Mouse (Mus musculus): ENCODE data around the gene Slc25a19. TPM values are rescaled to one million over a fixed set of nuclear protein-coding genes. Genes with fewer than 3 reads are reported as not detected.
"Not testable (repeated sequence)": the region's sequence is repeated elsewhere in the genome, so short reads cannot be mapped to it uniquely, and the experiment has no call there.

The Slc25a19 gene
- polyA plus RNA-seq, 1 experiment from 2014 or later: 22.7 TPM

GRCm38 (mm10) chr11:115660376-115660775 is 32.3 kb upstream of the Slc25a19 start:
- no peak for ATAC-seq (ENCODE audit: insufficient read depth, low FRiP score)
- Histone ChIP-seq H3K27me3 (ENCODE audit: control insufficient read depth, insufficient read depth, low read length) (no peaks in the 10 kb centered on the region), H3K4me2 (ENCODE audit: low read depth, low read length) (no peak overlapping the region), H3K4me3 (replicated peaks; ENCODE audit: low read length) (no peak overlapping the region), H3K27ac (ENCODE audit: low read length) (no peak overlapping the region), H3K4me1 (ENCODE audit: control insufficient read depth, insufficient read depth, low read length) (no peaks in the 10 kb centered on the region), H3K9ac (ENCODE audit: low read length) (no peak overlapping the region), H3K36me3 (ENCODE audit: control insufficient read depth, insufficient read depth, low read length) (no peaks in the 10 kb centered on the region), H3K9me3 (replicated peaks; ENCODE audit: control insufficient read depth, low read length) (no peaks in the 10 kb centered on the region)
- WGBS: 94% methylated on average over 4 of the region's 4 CpGs

- Histone ChIP-seq H3K9ac (ENCODE audit: low read length) (no peak overlapping the region), H3K4me1 (ENCODE audit: control insufficient read depth, insufficient read depth, low read length) (no peaks in the 10 kb centered on the region), H3K36me3 (ENCODE audit: control insufficient read depth, insufficient read depth, low read length) (no peaks in the 10 kb centered on the region), H3K27ac (ENCODE audit: low read length) (no peak overlapping the region), H3K4me3 (replicated peaks; ENCODE audit: low read length) (no peak overlapping the region), H3K27me3 (ENCODE audit: control insufficient read depth, insufficient read depth, low read length) (no peaks in the 10 kb centered on the region), H3K9me3 (replicated peaks; ENCODE audit: control insufficient read depth, low read length) (no peaks in the 10 kb centered on the region), H3K4me2 (ENCODE audit: low read depth, low read length) (no peak overlapping the region)
- WGBS: 79% methylated on average over 6 of the region's 6 CpGs
- no peak for ATAC-seq (ENCODE audit: insufficient read depth, low FRiP score)
Measured at GRCm38 (mm10) chr11:115658521-115658920, 30.4 kb upstream of the Slc25a19 start.

- no peak overlapping the region for H3K4me2 ChIP-seq (ENCODE audit: low read depth, low read length)
- no peaks in the 10 kb centered on the region for H3K9me3 ChIP-seq (replicated peaks; ENCODE audit: control insufficient read depth, low read length)
- H3K27me3 ChIP-seq (ENCODE audit: control insufficient read depth, insufficient read depth, low read length): no peaks in the 10 kb centered on the region
- no peaks in the 10 kb centered on the region for H3K36me3 ChIP-seq (ENCODE audit: control insufficient read depth, insufficient read depth, low read length)
- no peak for ATAC-seq (ENCODE audit: insufficient read depth, low FRiP score)
- 66% methylated on average over 2 of the region's 2 CpGs for WGBS
- no peak overlapping the region for H3K27ac ChIP-seq (ENCODE audit: low read length)
- no peak overlapping the region for H3K4me3 ChIP-seq (replicated peaks; ENCODE audit: low read length)
- H3K9ac ChIP-seq (ENCODE audit: low read length): no peak overlapping the region
- no peaks in the 10 kb centered on the region for H3K4me1 ChIP-seq (ENCODE audit: control insufficient read depth, insufficient read depth, low read length)
Measured at GRCm38 (mm10) chr11:115654128-115654527, 26.0 kb upstream of the Slc25a19 start.

GRCm38 (mm10) chr11:115653194-115653593 is 25.1 kb upstream of the Slc25a19 start:
- Histone ChIP-seq H3K9me3 (replicated peaks; ENCODE audit: control insufficient read depth, low read length) (no peaks in the 10 kb centered on the region), H3K4me1 (ENCODE audit: control insufficient read depth, insufficient read depth, low read length) (no peaks in the 10 kb centered on the region), H3K27me3 (ENCODE audit: control insufficient read depth, insufficient read depth, low read length) (no peaks in the 10 kb centered on the region), H3K36me3 (ENCODE audit: control insufficient read depth, insufficient read depth, low read length) (no peaks in the 10 kb centered on the region), H3K27ac (ENCODE audit: low read length) (no peak overlapping the region), H3K9ac (ENCODE audit: low read length) (no peak overlapping the region), H3K4me3 (replicated peaks; ENCODE audit: low read length) (no peak overlapping the region), H3K4me2 (ENCODE audit: low read depth, low read length) (no peak overlapping the region)
- WGBS: 82% methylated on average over 3 of the region's 3 CpGs
- no peak for ATAC-seq (ENCODE audit: insufficient read depth, low FRiP score)

- ATAC-seq (ENCODE audit: insufficient read depth, low FRiP score): no peak
- no peaks in the 10 kb centered on the region for H3K9me3 ChIP-seq (replicated peaks; ENCODE audit: control insufficient read depth, low read length)
Measured at GRCm38 (mm10) chr11:115651680-115652079, 23.6 kb upstream of the Slc25a19 start.

GRCm38 (mm10) chr11:115649706-115650105 is 21.6 kb upstream of the Slc25a19 start:
- WGBS: 69% methylated on average over 10 of the region's 10 CpGs
- Histone ChIP-seq H3K36me3 (ENCODE audit: control insufficient read depth, insufficient read depth, low read length) (no peaks in the 10 kb centered on the region), H3K4me2 (ENCODE audit: low read depth, low read length) (no peak overlapping the region), H3K27me3 (ENCODE audit: control insufficient read depth, insufficient read depth, low read length) (no peaks in the 10 kb centered on the region), H3K9ac (ENCODE audit: low read length) (no peak overlapping the region), H3K27ac (ENCODE audit: low read length) (no peak overlapping the region), H3K4me3 (replicated peaks; ENCODE audit: low read length) (no peak overlapping the region), H3K9me3 (replicated peaks; ENCODE audit: control insufficient read depth, low read length) (no peaks in the 10 kb centered on the region), H3K4me1 (ENCODE audit: control insufficient read depth, insufficient read depth, low read length) (no peaks in the 10 kb centered on the region)
- no peak for ATAC-seq (ENCODE audit: insufficient read depth, low FRiP score)

More at GRCm38 (mm10) chr11:115651680-115652079, 23.6 kb upstream of the Slc25a19 start:
- Histone ChIP-seq H3K36me3 (ENCODE audit: control insufficient read depth, insufficient read depth, low read length) (no peaks in the 10 kb centered on the region), H3K27me3 (ENCODE audit: control insufficient read depth, insufficient read depth, low read length) (no peaks in the 10 kb centered on the region), H3K9ac (ENCODE audit: low read length) (no peak overlapping the region), H3K4me2 (ENCODE audit: low read depth, low read length) (no peak overlapping the region), H3K27ac (ENCODE audit: low read length) (no peak overlapping the region), H3K4me1 (ENCODE audit: control insufficient read depth, insufficient read depth, low read length) (no peaks in the 10 kb centered on the region), H3K4me3 (replicated peaks; ENCODE audit: low read length) (no peak overlapping the region)
- 85% methylated on average over 3 of the region's 3 CpGs for WGBS

- no peak for ATAC-seq (ENCODE audit: insufficient read depth, low FRiP score)
- Histone ChIP-seq H3K9me3 (replicated peaks; ENCODE audit: control insufficient read depth, low read length) (no peaks in the 10 kb centered on the region), H3K36me3 (ENCODE audit: control insufficient read depth, insufficient read depth, low read length) (no peaks in the 10 kb centered on the region), H3K9ac (ENCODE audit: low read length) (no peak overlapping the region), H3K27me3 (ENCODE audit: control insufficient read depth, insufficient read depth, low read length) (no peaks in the 10 kb centered on the region), H3K27ac (ENCODE audit: low read length) (no peak overlapping the region), H3K4me1 (ENCODE audit: control insufficient read depth, insufficient read depth, low read length) (no peaks in the 10 kb centered on the region), H3K4me2 (ENCODE audit: low read depth, low read length) (no peak overlapping the region), H3K4me3 (replicated peaks; ENCODE audit: low read length) (no peak overlapping the region)
- 51% methylated on average over 6 of the region's 6 CpGs for WGBS
Measured at GRCm38 (mm10) chr11:115647459-115647858, 19.4 kb upstream of the Slc25a19 start.

- ATAC-seq (ENCODE audit: insufficient read depth, low FRiP score): no peak
- Histone ChIP-seq H3K4me3 (replicated peaks; ENCODE audit: low read length) (no peak overlapping the region), H3K9ac (ENCODE audit: low read length) (no peak overlapping the region), H3K9me3 (replicated peaks; ENCODE audit: control insufficient read depth, low read length) (no peaks in the 10 kb centered on the region), H3K4me2 (ENCODE audit: low read depth, low read length) (no peak overlapping the region), H3K4me1 (ENCODE audit: control insufficient read depth, insufficient read depth, low read length) (no peaks in the 10 kb centered on the region), H3K36me3 (ENCODE audit: control insufficient read depth, insufficient read depth, low read length) (no peaks in the 10 kb centered on the region), H3K27me3 (ENCODE audit: control insufficient read depth, insufficient read depth, low read length) (no peaks in the 10 kb centered on the region), H3K27ac (ENCODE audit: low read length) (no peak overlapping the region)
- WGBS: 87% methylated on average over 9 of the region's 9 CpGs
Measured at GRCm38 (mm10) chr11:115646439-115646838, 18.3 kb upstream of the Slc25a19 start.

GRCm38 (mm10) chr11:115645498-115645897 is 17.4 kb upstream of the Slc25a19 start:
- H3K27ac ChIP-seq (ENCODE audit: low read length); H3K27me3 ChIP-seq (ENCODE audit: control insufficient read depth, insufficient read depth, low read length); ATAC-seq (ENCODE audit: insufficient read depth, low FRiP score); H3K4me1 ChIP-seq (ENCODE audit: control insufficient read depth, insufficient read depth, low read length); H3K9me3 ChIP-seq (replicated peaks; ENCODE audit: control insufficient read depth, low read length); H3K36me3 ChIP-seq (ENCODE audit: control insufficient read depth, insufficient read depth, low read length); H3K9ac ChIP-seq (ENCODE audit: low read length); H3K4me2 ChIP-seq (ENCODE audit: low read depth, low read length); H3K4me3 ChIP-seq (replicated peaks; ENCODE audit: low read length): not testable (repeated sequence)
- 64% methylated on average over 14 of the region's 14 CpGs for WGBS

GRCm38 (mm10) chr11:115644308-115644707 is 16.2 kb upstream of the Slc25a19 start:
- Histone ChIP-seq H3K36me3 (ENCODE audit: control insufficient read depth, insufficient read depth, low read length) (no peaks in the 10 kb centered on the region), H3K27ac (ENCODE audit: low read length) (no peak overlapping the region), H3K4me3 (replicated peaks; ENCODE audit: low read length) (no peak overlapping the region), H3K4me1 (ENCODE audit: control insufficient read depth, insufficient read depth, low read length) (no peaks in the 10 kb centered on the region), H3K27me3 (ENCODE audit: control insufficient read depth, insufficient read depth, low read length) (no peaks in the 10 kb centered on the region), H3K4me2 (ENCODE audit: low read depth, low read length) (no peak overlapping the region), H3K9ac (ENCODE audit: low read length) (no peak overlapping the region), H3K9me3 (replicated peaks; ENCODE audit: control insufficient read depth, low read length) (no peaks in the 10 kb centered on the region)
- ATAC-seq (ENCODE audit: insufficient read depth, low FRiP score): no peak
- WGBS: 84% methylated on average over 13 of the region's 13 CpGs
